Mouse (Mus musculus) CH12.LX (cell line): Measurements from ENCODE around the gene Tmem196.

Experiments used
- CTCF ChIP-seq, 2 experiments: IDR thresholded peaks in 1 of 2; conservative IDR thresholded peaks in 1 of 2; 2 replicates each; pipeline ENCODE4 v1.5.1; 2011 to 2012; ENCODE audit warnings: low read depth in 2 of 2, low read length in 2 of 2, improper control_type of control experiment in 1 of 2, inconsistent platforms in 1 of 2, mild to moderate bottlenecking in 1 of 2, moderate library complexity in 1 of 2
- E2F4 ChIP-seq: IDR thresholded peaks from 2 replicates; pipeline ENCODE4 v1.6.1; 2011; ENCODE audit warnings: low read depth, low read length, improper control_type of control experiment; ENCODE audit not compliant: insufficient replicate concordance
- ELF1 ChIP-seq: IDR thresholded peaks from 2 replicates; pipeline ENCODE4 v1.6.1; 2014; ENCODE audit warnings: low read depth, mild to moderate bottlenecking, inconsistent platforms, low read length, improper control_type of control experiment
- EP300 ChIP-seq: IDR thresholded peaks from 2 replicates; pipeline ENCODE4 v1.6.1; 2011; ENCODE audit warnings: low read length, improper control_type of control experiment
- ETS1 ChIP-seq: conservative IDR thresholded peaks from 2 replicates; pipeline ENCODE4 v1.6.1; 2012; ENCODE audit warnings: low read depth, mild to moderate bottlenecking, inconsistent platforms, low read length, improper control_type of control experiment, moderate library complexity
- HCFC1 ChIP-seq: IDR thresholded peaks from 2 replicates; pipeline ENCODE4 v1.6.1; 2012; ENCODE audit warnings: low read depth, mild to moderate bottlenecking, inconsistent platforms, low read length, improper control_type of control experiment
- MAX ChIP-seq: IDR thresholded peaks from 2 replicates; pipeline ENCODE4 v1.6.1; 2011; ENCODE audit warnings: low read length, improper control_type of control experiment
- MEF2A ChIP-seq: IDR thresholded peaks from 2 replicates; pipeline ENCODE4 v1.6.1; 2014; ENCODE audit warnings: low read depth, mild to moderate bottlenecking, inconsistent platforms, low read length, improper control_type of control experiment, borderline replicate concordance
- POLR2A ChIP-seq: IDR thresholded peaks from 2 replicates; pipeline ENCODE4 v1.6.1; 2011; ENCODE audit warnings: low read depth, mild to moderate bottlenecking, improper control_type of control experiment, low read length
- USF2 ChIP-seq: conservative IDR thresholded peaks from 2 replicates; pipeline ENCODE4 v1.6.1; 2011; ENCODE audit warnings: low read depth, low read length, improper control_type of control experiment
- ZC3H11A ChIP-seq: IDR thresholded peaks from 2 replicates; pipeline ENCODE4 v1.6.1; 2012; ENCODE audit warnings: low read depth, mild to moderate bottlenecking, inconsistent platforms, low read length, improper control_type of control experiment

- no peak for TF ChIP-seq POLR2A
- TF ChIP-seq ELF1, result no peak
- TF ChIP-seq MAX, result no peak
- no peak for TF ChIP-seq ETS1
- TF ChIP-seq CTCF (conservative IDR thresholded peaks at IDR 0.05 in 1 of 2, IDR thresholded peaks at IDR 0.05 in 1 of 2; ENCODE audit: low read depth in 2 of 2, low read length in 2 of 2), result no peak
- TF ChIP-seq ZC3H11A, result no peak
- TF ChIP-seq EP300, result no peak
- TF ChIP-seq MEF2A, result no peak
- no peak for TF ChIP-seq HCFC1
- TF ChIP-seq USF2, result no peak
- TF ChIP-seq E2F4, result no peak
Observed at GRCm38 (mm10) chr12:119946311-119946692, 680 bp downstream of the Tmem196 start.
